Mouse (Mus musculus) cerebellum, postnatal 25 days (tissue): ENCODE data around the gene Aup1.

Experiments
- DNase-seq, 2 experiments: peaks; one replicate each; pipeline ENCODE4 v3.0.0; 2021; ENCODE audit warnings: mixed read lengths in 2 of 2

The Aup1 gene

DNA sequence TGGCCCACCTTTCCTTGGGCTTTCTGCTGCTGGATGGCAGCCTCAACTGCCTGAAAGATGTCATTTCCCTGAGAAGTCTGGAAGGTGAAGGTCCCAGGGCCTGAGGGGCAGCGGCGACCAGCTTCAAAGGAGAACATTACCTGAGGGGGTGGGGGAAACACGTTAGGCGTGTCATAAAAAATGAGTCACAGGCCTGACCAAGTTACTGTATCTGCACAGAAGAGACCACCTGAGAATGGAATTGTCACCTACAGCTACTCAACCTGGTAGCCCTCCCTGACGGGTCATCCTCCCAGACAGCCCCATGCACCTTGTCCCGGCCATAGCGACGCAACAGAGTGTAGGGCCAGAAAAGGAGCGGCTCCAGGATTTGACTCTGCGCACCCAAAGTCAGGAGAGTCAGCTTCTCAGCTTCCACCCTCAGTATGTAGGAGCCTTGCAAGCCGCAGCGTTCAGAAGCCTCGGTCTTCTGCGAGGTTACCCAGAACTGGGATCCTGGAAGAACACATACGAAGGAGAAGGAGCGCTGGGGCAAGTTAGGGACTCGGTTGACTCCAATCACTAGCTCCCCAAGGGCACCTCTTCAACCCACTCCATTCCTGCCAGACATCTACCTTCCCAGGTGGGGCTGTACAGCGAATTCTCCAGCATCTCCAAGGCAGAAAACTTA, 22.3 kb upstream of the Aup1 start:
- DNase-seq: no peak

DNA sequence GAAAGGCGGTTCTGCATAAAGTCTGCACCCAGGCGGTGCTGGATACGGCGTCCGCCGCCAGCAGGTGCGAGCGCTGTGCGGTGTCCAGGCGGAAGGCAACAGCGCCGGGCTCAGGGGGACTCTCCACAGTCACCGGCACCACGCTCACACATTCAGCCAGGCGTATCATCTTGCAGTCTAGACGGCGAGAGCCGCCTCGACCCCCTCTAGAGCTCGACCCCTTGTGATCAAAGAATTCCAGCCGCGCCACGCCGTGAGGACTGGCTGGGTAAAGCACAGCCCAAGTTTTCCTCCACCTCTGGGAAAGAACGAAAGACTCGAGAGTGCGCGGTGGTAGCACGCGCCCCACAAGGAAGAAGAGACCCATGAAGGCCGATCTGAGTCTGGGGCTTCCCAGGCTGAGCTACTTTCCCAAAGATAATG, 21.5 kb upstream of the Aup1 start:
- DNase-seq: peak in 1 of 2 experiments; percentile 33

DNA sequence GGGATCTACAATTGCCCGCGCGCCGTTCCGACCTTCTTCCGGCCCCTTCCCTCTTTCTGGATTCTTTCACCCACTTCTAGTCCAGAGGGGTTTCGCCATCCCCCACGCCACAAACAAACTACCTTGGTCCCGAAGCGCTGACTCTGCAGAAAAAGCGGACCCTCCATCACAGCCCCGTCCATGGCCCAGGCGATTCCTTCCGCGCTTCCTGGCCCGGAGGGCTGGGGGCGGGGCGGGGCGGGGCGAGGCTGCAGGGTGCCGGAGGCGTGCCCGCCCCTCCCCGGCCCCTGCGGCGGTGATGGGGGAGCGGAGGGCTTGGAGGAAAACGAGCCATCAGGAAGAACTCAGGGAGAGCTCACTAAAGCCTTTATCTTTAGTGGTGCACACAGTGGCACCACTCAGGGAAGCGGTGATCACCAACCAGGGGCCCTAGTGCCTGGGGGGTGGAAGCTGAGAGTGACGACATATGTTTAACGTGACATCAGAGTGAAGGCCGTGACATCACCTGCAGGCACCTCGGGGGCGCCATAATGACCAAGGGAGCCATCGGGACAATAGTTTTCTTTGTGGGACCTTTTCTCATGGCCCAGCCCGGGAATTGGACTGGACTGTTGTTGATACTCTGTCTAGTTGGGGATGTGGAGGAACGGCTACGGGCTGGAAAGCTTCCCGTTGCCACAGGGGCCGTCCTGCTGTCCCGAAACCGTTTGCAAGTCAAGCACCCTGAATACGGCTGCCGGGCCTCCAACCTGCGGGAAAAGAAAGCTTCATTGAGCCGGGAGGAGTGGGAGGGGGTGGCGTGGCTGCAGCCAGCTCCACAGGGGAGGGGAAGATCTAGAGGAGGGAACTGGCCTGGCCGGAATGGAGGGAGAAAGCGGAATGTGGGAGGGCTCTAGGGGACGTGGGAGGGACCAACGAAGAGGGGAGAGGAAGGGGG, 20.8 kb upstream of the Aup1 start, which contains the start of the genes Dok1 and Loxl3:
Gene Dok1 (minus strand): TSS at position 223 of the 937 bp plus-strand sequence.
Gene Loxl3 (plus strand): TSS at position 925 of the 937 bp plus-strand sequence.
- DNase-seq: peak in 1 of 2 experiments; percentile 39

DNA sequence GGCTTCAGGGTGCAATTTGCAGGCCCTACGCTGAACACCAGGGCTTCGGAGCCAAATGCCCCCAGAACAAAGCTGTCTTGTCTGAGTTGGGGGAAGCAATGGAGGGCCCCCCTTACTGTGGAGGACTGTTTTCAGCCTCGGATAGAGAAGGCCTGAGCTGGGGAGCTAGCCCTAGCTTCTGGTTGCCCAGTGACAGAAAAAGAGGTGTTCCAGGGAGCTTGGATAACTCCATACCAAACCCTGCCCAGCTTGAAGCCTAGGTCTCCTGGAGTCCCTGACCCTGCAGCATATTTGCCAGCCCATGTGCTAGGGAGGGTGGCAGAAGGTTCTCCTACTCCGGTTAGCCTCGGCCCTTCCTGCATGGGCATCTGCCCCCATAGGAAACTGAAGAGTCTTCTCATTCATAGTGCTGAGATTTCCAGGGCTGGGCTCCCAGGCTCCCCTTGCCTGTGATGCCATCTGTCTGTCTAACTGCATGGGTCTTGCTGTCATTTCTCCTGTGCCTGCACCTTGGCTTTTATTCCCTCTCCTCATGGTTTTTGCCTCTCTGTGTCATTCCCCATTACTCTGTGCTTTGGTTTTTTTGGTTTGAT, 19.8 kb upstream of the Aup1 start:
- no peak for DNase-seq

DNA sequence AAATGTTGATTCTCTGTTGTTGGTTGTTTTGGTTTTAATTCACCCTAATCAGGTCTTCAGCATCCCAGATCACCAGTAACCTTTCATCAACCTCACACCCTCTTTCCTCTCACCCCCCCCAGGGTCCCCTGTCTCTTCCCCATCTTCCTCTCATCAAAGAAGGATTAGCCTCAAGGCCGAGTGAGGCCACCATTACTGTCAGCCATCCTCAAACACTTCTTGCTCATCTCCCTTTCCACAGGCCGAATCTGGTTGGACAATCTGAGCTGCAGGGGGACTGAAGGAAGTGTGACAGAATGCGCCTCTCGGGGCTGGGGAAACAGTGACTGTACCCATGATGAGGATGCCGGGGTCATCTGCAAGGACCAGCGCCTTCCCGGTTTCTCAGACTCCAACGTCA, 17.1 kb upstream of the Aup1 start:
- no peak for DNase-seq

DNA sequence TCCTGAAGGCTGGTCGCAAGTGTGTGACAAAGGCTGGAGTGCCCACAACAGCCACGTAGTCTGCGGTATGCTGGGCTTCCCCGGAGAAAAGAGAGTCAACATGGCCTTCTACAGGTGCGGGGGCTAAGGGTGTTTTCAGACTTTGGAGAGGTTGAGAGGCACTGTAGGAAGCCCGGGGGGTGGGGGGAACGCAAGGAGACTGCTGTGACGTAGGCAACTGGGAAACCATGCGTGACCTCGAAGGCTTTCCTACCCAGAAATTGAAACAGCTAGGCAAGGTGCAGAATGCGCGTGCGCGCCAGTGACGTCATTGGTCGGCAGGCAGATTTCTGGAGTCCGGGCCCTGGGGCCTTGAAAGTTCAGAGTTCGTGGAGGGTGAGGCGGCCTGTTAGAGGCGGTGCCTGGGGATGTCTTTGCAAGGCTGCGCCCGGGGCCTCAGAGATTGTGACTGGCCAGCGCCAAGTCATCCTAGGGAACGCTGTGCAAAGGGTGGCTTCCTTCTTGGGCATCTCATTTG, 15.8 kb upstream of the Aup1 start:
- DNase-seq: peak; percentile 91 to 92

DNA sequence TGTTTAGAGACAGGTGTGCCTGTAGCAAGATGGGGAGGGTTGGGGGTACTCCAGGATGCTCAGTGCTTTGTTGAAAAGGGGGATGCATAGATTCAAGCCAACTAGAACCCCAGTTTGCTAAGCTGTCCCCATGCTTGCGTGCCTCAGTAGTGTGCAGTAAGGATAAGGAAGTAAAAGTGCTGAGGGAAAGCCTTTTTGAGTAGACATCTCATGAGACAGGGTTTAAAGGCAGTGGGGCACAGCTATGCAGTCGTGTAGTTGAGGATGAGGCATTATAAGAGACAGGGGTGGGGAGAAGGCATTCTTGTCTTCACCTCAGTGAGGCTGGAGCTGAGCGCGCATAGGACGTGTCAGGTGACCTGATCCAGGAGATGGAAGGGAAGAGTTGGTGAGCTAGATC, 13.7 kb upstream of the Aup1 start:
- DNase-seq: no peak

DNA sequence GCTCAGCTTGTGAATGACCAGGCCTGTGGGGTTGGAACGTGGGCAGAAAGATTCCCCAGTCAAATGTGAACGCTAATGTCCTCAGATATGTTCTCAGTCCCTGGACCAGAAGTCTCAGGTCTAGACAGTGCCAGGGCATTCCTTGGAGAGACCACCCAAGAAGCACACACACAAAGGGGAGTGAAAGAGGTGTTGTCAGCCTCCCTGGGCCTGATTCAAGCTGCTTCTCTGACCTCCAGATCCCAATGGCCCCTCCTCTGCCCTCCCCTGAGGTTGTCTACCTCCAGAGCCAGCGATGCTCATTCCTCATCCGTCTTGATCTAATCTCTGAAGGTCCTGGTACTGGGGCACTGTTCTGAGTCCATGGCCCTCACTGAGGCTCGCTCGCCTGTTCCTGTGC, 10.8 kb upstream of the Aup1 start:
- no peak for DNase-seq

DNA sequence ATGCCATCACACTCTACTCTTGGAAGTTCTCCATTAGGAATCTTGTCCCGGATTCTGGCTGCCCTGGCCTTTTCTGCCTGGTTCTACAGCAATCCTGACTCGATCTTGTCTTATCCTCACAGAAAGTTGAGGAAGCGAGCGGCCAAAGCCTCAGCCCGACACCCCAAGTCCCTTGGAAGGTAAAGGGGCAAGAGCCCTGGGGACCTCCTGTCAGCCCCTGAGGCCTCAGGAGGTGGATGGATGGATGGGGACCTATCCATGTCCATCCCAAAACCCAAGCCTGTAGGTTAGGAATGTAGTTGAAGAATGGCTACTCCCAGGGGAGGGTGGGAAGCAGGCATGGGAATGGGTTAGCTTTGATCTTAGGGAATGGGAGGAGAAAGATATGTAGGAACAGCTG, 10.3 kb upstream of the Aup1 start:
- DNase-seq: no peak

DNA sequence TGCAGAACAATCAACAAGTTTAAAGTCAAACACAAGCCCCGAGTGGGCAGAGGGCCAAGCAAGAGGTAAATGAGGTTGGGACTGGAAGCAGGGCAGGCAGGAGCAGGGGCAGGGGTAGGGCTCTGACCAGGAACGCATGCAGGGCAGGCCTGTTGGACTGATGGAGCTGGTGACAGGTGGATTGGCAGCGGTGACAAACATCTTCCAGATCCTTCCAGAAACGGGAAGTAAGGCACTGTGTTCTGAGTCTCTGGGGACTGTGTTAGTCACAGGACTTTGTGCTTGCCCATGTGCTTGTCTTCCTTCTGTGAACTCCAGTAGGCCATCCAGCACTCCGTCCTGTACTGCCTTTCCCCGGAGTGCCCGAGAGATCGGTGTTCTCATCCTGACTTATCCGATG, 9.6 kb upstream of the Aup1 start:
- DNase-seq: no peak

DNA sequence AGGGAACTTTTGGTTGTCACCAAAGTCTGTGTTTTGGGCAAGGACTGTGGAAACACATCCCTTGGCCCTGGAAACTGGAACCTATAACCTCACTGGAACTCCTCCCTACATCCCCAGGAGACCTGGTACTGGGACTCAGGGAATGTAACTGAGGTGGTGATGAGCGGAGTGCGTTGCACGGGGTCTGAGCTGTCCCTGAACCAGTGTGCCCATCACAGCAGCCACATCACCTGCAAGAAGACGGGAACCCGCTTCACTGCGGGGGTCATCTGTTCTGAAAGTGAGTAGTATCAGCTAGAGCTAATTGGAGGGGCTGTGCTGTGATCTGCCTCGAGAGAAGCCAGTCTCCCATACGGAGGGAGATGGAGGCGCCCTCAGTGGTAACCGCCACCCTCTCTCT, 5.0 kb upstream of the Aup1 start:
- DNase-seq: no peak

DNA sequence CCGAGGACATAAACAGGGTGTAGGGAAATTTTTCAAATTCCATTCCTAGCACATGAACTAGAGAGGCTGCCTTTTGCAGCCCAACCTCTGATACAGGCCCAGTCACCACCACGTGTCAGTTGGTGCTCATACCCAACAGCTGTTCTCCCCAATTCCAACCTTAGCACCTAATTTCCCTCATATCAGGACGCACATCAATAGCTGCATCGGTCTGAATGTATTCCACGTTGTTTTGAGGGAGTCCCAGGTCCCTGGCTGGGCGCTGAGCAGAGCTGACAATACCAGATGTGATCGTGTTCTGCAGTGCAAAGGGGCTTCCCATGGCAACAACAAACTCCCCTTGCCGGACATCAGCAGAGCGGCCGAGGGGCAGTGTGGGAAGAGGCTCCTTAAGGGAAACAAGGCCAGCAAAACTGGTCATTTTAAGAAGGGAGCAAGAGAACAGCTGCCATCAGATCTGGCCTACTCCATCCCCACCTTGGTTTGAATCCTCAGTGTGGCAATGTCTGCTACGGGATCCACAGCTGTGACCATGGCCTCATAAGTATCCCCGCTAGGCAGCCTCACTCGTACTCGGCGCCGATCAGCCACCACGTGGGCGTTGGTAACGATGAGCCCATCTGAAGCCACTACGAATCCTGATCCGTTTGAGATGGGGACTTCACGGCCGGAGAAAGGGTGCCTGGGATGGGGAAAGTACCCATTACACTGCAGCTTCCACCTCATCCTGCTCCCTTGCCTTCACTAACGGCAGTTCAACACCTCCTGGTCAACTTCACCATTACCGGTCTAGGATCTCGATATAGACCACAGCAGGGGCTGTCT, 973 bp upstream of the Aup1 start:
- peak in 1 of 2 experiments; percentile 46 for DNase-seq

DNA sequence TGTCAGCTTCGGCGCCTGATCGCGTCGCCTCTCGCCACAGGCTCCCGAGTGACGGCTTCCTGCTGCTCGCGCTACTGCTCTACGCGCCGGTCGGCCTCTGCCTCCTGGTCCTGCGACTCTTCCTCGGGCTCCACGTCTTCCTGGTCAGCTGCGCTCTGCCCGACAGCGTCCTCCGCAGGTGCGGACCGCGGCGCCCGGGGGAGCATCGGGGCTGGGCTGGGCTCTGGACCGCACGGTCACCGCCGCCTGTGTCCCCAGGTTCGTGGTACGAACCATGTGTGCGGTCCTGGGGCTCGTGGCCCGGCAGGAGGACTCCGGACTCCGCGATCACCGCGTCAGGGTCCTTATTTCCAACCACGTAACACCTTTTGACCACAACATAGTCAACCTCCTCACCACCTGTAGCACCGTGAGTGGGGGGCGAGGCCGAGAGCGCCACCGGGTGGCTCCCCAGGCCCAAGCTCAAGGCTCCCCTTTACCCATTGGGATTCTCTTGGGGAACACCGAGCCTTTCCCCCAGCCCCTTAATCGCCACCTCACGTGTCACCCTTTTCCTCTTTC, 630 bp downstream of the Aup1 start, which contains the start of gene Htra2:
Gene Htra2 (minus strand): TSS at position 403 of the 561 bp plus-strand sequence.
- DNase-seq: no peak

DNA sequence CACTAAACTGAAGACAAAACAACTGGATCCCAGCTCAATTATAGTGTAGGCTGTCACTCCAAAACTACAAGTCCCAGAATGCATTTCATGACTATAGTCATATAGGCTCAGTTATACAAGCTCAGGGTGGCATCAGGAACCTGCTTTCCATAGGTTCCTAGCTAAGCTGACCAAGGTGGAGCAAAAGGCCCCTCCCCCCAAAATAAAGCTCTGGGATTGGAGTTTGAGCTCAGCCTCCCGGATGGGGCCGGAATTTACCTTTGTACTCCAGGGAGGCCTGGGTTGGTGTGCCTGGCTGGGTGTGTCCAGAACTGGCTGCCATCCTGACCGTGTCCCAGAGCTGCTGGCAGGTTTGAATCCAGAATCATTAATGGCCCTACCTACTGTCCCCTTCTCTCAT, 3.5 kb downstream of the Aup1 start, which contains the start of gene Dqx1:
Gene Dqx1 (plus strand): TSS at position 55 of the 400 bp plus-strand sequence.
- DNase-seq: peak in 1 of 2 experiments; percentile 37

DNA sequence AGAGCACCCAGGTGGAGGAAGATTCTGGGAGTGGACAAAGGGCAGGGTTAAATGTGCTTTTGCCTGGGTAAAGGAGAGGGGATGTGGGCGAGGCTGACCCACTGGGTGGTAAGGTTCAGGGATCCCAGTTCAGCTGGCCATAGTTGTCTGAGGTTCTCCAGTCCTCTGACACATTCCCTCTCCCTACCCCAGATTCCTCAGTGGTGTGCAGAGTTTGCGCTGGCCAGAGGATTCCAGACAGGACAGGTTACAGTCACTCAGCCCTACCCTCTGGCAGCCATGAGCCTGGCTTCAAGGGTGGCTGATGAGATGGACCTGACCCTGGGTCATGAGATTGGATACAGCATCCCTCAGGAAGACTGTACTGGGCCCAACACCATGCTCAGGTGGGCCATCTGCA, 4.4 kb downstream of the Aup1 start:
- no peak for DNase-seq

DNA sequence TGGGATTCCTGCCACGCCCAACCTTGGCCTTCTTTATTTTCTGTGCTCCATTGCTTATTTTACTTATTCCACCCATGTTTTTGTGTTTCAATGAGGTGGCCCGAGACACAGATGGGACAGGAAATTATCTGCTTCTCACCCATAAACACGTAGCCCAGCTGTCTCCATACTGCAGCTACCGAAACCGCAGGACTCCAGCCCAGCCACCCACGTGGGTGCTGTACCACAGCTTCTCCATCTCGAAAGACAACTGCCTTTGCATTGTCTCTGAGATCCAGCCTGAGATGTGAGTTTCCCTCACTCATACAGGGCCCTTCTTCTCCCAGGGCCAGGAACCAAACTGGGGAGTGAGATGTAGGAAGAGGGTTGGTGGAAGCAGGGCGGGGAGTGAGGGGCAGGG, 11.7 kb downstream of the Aup1 start:
- no peak for DNase-seq

DNA sequence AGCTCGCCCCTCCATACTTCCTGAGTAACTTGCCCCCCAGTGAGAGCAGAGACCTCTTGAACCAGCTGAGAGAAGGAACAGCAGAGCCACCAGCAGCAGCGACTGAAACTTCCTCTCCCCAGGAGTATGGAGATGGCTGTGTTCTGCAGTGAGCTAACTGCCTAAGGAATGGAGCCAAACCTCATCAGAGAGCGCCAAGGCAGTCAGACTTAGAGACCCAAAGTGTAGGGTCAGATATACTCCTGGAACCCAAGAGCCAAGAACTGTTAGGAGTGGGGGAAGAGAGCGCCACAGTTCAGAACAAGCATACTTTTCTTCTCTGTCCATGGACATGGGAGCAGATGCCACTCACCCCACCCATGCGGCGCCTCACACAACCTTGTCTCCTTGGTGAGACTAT, 12.1 kb downstream of the Aup1 start:
- no peak for DNase-seq

DNA sequence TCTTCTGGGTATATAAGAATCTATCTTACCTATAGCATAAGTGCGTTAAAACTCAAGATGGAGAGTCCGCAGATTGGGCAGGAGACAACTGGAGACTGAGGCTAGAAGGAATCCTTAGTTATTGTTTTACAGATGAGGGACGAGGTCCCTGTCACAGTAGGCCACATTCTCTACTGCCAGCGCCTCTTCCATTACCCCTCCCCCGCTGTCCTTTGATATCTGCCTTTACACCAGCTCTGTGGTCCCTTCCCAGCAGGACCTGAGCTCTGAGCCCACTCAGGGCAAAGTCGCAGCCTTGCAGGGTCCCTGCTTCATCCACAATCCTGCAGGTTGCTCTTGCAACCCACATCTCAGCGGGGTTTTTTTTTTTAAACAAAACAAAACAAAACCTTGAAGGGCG, 13.9 kb downstream of the Aup1 start:
- DNase-seq: no peak

DNA sequence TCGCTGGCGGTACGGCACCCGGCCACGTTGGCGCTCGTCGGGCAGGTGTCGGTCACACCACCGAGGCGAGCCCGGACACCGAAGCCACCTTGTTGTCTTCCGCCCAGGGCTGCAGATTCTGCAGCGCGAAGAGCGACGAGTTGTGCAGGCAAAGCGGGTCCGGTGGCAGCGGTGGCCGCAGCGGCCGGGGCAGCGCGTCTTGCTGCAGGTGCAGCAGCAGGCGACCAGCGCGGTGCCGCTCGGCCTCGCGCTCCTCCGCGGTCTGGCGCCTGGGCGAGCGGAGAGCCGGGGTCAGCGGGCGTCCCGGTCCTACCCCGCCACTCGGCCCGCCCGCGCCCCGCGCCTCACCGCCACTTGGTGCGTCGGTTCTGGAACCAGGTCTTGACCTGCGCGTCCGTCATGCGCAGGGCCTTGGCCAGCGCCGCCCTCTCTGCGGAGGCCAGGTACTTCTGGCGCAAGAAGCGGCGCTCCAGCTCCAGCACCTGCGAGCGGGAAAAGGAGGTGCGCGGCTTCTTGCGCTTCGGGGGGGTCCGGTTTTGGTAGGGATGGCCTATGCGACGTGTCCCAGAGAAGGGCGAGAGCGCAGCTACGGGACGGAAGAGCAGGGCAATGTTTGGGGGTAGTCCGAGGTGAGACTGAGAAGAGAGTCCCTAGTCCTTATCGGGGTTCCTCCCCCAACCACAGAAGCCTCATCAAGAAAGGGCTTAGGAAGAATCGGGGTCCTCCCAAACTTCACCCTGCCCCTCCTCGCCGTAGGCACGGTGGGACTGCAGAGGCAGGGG, 14.6 kb downstream of the Aup1 start:
- peak in 1 of 2 experiments; percentile 33 for DNase-seq

DNA sequence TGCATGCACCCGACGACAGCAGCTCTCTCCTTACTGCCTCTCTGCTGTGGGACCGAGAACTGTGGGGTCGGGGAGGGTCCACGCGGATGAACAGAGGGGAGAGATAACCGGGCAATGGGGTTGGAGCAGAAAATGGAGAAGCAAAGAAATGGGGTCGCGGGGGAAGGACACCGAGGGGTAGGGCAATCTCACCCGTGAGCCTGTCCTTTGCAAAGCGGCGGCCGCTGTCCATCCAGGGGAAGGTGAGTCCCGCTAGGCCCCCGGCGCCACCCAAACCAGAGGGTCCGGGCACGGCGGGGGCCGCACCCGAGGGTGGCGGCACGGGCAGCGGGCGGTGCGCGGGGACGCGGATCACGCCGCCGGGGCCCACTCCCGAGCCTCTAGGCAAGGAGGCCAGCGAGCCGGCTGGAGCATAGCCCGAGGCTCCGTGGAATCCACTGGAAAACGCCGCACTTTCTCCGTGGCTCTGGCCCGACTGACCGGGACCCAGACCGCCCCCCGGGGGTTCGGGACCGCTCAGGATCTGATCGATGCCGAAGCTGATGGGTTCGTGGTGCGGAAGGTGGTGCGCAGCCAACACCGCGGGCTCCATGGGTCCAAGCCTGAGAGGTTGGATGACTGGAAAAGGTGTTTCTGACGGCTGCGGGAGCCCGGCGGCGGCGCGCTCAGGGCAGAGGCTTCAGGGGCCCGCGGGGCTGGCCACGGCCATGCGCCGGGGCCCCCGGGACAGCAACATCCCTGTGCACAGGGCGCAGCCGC, 15.3 kb downstream of the Aup1 start:
- peak; percentile 31 to 44 for DNase-seq

DNA sequence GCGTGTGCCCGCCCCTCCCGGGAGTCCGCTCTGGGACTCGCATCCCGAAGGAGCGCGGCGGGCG, 15.8 kb downstream of the Aup1 start, which contains the start of gene Tlx2:
Gene Tlx2 (minus strand): TSS at position 47 of the 64 bp plus-strand sequence.
- DNase-seq: no peak
